8 mouse cellular contexts compared by ENCODE assay signal in genomic region chr2:48332783-48333182, GRCm38 (mm10).
DNase-seq lines count a peak whose midpoint lies in the region; ATAC-seq and TF ChIP-seq lines count a peak whose summit lies in the region.

No protein-coding gene starts in this region.

- 4% methylated on average over 10 of the region's 10 CpGs for WGBS in thymus, adult 2 months
- 44% methylated on average over 10 of the region's 10 CpGs for WGBS in liver, embryonic 12.5 days (ENCODE audit: insufficient replicate concordance)

- intact Hi-C loops in heart, postnatal 10 days (cut with DNase I) = no loop called here

- no peaks in the 10 kb centered on the region for H3K36me3 ChIP-seq in thymus, adult 2 months (ENCODE audit: control insufficient read depth, insufficient read depth, low read length)
- H3K36me3 ChIP-seq in liver, embryonic 12.5 days = no peaks in the 10 kb centered on the region
- no peaks in the 10 kb centered on the region for H3K36me3 ChIP-seq in splenic B cell, adult 2 months (ENCODE audit: control insufficient read depth, insufficient read depth, low read length, poor library complexity, severe bottlenecking)

- peak overlapping the region; percentile 60 for H3K4me3 ChIP-seq in thymus, adult 2 months (ENCODE audit: control insufficient read depth, insufficient read depth, low read length)
- H3K4me3 ChIP-seq in liver, embryonic 12.5 days = no peak overlapping the region

- ATAC-seq in liver, embryonic 12.5 days = no peak

- no peak overlapping the region for H3K9ac ChIP-seq in liver, embryonic 12.5 days

- peak overlapping the region; percentile 37 for H3K4me2 ChIP-seq in liver, embryonic 12.5 days

- no peaks in the 10 kb centered on the region for H3K9me3 ChIP-seq in liver, embryonic 12.5 days (replicated peaks)

- no peak for TF ChIP-seq POLR2A in thymus, adult 2 months (IDR thresholded peaks at IDR 0.05; ENCODE audit: control insufficient read depth, extremely low read depth, insufficient read depth, low read length, poor library complexity)

- DNase-seq in thymus, adult 2 months = no peak
- DNase-seq in thymus, postnatal 10 days (ENCODE audit: low spot score in 2 of 2) = no peak
- DNase-seq in heart, postnatal 10 days = peak; percentile 15 to 21
- DNase-seq in splenic B cell, adult 2 months (ENCODE audit: low read depth, low spot score) = peak; percentile 14
- no peak for DNase-seq in ovary, adult 18-20 months (ENCODE audit: low spot score)
- DNase-seq in adrenal gland, adult 2 months = no peak
- no peak for DNase-seq in left cerebral cortex, adult 8-10 months (ENCODE audit: low spot score in 2 of 2)

- H3K27ac ChIP-seq in thymus, adult 2 months (ENCODE audit: control insufficient read depth, insufficient read depth, low read length) = peak overlapping the region; percentile 57; the same call in 1 of the 2 replicates
- H3K27ac ChIP-seq in liver, embryonic 12.5 days = no peak overlapping the region

- 0 out of 2 replicates have a peak, but pooled peaks cover 2% of the 10 kb centered on the region for H3K4me1 ChIP-seq in thymus, adult 2 months (replicated peaks; ENCODE audit: control insufficient read depth, insufficient read depth, low read length)
- no peaks in the 10 kb centered on the region for H3K4me1 ChIP-seq in liver, embryonic 12.5 days

- H3K27me3 ChIP-seq in thymus, adult 2 months (ENCODE audit: control insufficient read depth, insufficient read depth, low read length) = no peaks in the 10 kb centered on the region
- H3K27me3 ChIP-seq in liver, embryonic 12.5 days (replicated peaks) = no peaks in the 10 kb centered on the region
- no peaks in the 10 kb centered on the region for H3K27me3 ChIP-seq in splenic B cell, adult 2 months (ENCODE audit: control insufficient read depth, insufficient read depth, low read length, poor library complexity, severe bottlenecking)

- TF ChIP-seq CTCF in thymus, adult 2 months (IDR thresholded peaks at IDR 0.05; ENCODE audit: borderline replicate concordance, control insufficient read depth, extremely low read depth, insufficient read depth, low read length, poor library complexity) = no peak

Comparison
In these comparisons a context has a peak if more than half of its experiments do, and no peak if none do; other contexts are left out.
1. DNase-seq: peak in heart, postnatal 10 days (2 of 2) and splenic B cell, adult 2 months (single experiment); none in thymus, adult 2 months (single experiment), thymus, postnatal 10 days (0 of 2), ovary, adult 18-20 months (single experiment), adrenal gland, adult 2 months (single experiment) and left cerebral cortex, adult 8-10 months (0 of 2).